Mouse (Mus musculus) CD4-positive, CD25-positive, alpha-beta regulatory T cell, adult 4 months (primary cell): ENCODE measurements around the gene Ccng2. TPM values are rescaled to one million over a fixed set of nuclear protein-coding genes. Genes with fewer than 3 reads are reported as not detected.

ENCODE experiments used
- polyA plus RNA-seq, 2 experiments: library from polyadenylated mRNA; unstranded; fragments of 100-300 nt; shearing (Covaris generic); gene quantifications; one replicate each; pipeline ENCODE4 v1.2.1; 2017

Gene Ccng2
- polyA plus RNA-seq, 2 experiments from 2014 or later: 19.3 to 30.6 TPM

Other genes with a start within 250 kb of the Ccng2 start
- gene Sowahb, start 222.2 kb upstream of the Ccng2 start, polyA plus RNA-seq: not detected
- 10 to 100 TPM; 31.6 to 40.2 TPM for gene Sept11, start 173.8 kb upstream of the Ccng2 start, polyA plus RNA-seq
- 10 to 100 TPM; 75.1 to 88.5 TPM for gene Ccni, start 60.8 kb upstream of the Ccng2 start, polyA plus RNA-seq
- 1 to 10 TPM; 2.0 to 2.8 TPM for gene 2010109A12Rik, start 60.7 kb upstream of the Ccng2 start, polyA plus RNA-seq